Mouse (Mus musculus) hindlimb bud, embryonic 11.5 days (tissue): ENCODE measurements around the gene Magi1.

ENCODE experiments used
- DNase-seq: peaks from one replicate; pipeline ENCODE4 v3.0.0-alpha.2; 2012; ENCODE audit warnings: low read depth, low spot score; ENCODE audit errors: extremely low spot score

Magi1 gene

DNA sequence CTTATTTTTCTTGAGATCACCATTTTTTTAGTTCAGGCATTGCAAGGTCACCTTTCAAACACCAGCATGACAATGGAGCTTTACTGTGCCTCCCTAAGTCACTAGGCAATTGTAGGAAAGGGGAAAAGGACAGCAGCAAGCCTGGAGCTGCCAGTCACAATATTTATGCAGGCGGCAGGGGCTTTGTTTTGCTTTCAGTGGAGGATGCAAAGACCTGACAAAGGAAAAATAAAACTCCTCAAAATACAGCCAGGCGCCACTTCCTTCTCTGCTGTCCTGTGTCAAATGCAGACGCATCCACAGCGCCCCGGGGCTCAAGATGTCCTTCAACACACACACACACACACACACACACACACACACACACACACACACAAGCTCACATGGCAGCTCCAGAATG, 77.8 kb downstream of the Magi1 start:
- DNase-seq = no peak

DNA sequence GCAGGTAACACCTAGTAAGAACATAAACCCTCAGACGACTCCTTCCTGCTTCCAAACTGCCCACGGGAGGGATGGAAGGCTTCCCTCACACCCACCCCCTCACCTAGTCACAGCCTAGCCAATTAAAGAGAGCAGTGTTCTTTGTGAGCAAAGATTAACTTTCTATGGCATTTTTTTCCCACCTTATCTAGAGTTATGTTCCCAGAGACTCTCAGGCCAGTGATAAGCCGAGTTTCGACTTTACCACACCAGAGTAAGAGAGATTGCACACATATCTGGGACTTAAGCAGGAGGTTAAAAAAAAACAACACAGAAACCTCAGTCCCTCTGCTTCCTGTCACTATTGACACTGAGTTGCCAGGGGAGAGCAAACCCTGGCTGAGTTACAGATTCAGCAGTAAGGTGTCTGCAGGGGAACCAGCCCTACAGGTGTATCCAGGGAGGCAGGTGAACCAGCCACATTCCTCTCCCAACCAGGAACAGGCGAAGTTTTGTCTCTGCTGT, 80.0 kb downstream of the Magi1 start:
- no peak for DNase-seq

DNA sequence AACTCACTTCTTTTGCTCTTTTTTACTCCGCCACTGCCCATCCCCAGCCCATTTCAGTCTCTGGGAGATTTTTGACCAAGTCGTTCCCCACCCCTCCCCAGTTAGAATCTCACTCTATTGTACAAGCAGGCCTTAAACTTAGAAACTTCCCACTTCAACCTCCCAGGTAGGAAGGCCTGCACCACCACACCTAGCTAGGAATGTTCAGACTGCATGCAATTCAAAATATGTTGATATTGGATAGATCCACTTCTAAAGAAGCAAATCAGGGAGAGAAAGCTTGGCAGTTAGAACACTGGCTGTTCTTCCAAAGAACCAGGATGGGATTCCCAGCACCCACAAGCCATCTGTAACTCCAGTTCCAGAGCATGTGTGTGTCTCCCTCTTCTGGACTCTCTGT, 81.8 kb downstream of the Magi1 start:
- no peak for DNase-seq

DNA sequence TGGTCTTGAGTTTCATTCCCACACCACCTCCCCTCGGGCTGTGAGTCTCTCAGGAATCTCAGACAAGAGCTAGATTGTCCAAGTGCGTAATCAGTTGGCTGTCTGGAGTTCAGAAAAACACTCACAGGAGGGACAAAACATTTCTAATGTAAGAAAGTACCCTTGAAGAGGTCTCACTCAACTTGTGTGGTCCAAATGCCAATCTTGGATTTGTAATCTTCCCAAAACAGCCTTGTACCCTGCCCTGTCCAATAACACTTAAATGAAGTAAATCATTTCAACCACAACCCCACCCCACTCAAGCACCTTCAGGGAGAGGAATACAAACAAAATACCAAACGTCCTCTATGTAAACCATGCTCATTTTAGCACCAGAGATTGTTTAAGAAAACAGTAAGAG, 82.8 kb downstream of the Magi1 start:
- no peak for DNase-seq

DNA sequence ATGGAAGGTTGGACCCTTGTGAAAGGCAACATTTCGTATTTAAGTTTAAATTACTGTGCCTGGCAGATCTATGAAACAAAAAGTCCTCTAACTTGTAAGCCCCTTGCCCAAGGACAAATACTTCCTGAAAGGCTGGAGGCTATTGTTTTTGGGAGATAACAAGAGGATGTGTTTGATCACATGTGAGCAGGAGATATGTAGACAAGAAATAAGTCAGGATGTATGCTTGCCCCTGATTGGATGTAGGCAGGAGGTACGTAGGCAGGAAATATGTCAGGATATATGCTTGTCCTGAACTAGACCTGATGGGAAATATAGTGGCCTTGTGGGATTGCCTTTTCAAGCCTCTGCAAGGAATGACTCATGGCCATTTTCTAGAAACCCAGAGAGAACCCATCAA, 84.0 kb downstream of the Magi1 start:
- no peak for DNase-seq

DNA sequence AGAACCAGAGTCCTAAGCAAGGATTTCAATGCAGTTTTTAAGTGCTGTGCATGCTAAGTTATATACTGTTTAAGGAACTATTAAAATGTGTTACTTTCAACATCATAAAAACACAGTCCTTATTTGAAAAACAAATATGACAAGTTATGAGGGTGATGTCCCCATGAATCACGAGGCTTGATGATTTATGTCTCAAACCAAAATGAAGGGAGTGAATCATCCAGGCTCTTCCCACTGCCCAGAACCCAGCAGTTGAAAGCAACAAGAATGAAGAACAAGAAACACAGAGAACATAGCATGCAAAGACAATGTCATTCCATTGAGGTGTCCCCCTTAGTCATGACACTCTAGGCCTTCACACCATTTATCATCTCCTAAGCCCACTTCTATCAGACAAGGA, 85.9 kb downstream of the Magi1 start:
- no peak for DNase-seq

DNA sequence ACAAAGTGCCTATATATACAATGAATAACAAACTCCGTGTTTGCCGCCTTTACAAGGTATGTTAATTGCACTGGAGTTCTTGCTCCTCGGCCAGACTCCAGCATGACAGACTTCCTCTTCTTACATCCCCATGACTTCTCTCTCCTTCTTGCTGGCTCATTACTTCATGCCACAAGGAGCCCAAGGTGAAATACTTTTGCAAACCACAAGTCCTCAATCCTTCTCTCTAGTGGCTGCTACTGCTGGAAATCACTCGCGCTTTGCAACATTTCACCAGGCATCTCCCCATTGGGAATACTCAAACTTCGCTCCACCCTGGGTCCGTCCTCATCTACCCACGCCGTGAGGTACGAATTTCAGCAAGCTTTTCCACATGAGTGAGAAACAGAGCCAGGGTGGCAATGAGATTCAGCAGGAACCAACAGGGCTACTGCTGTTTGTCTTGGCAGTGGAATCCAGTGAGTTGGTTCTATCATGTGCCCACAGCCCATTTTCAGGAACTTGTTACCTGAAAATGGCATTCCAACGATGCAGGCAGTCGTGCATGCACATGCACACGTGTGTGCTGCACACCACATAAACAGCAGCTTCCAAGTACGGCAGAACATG, 88.3 kb downstream of the Magi1 start:
- no peak for DNase-seq

DNA sequence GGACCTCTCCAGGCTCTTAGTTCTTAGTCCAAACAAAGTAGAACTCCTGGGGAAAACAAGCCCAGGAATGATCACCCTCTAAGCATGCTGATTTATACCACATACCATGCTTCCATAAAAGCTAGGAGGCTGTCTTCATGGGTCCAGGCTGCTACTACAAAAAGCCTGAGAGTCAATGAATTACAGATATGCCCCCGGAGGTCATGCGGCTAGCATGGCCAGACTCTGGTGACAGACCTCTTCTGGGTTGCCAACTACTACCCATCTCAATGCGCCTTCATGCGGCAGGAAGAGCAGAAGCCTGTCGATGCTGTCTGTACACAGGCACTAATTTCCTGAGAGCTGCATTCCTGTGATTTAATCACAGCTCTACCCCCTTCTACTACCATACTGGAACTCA, 92.9 kb downstream of the Magi1 start:
- DNase-seq = no peak

DNA sequence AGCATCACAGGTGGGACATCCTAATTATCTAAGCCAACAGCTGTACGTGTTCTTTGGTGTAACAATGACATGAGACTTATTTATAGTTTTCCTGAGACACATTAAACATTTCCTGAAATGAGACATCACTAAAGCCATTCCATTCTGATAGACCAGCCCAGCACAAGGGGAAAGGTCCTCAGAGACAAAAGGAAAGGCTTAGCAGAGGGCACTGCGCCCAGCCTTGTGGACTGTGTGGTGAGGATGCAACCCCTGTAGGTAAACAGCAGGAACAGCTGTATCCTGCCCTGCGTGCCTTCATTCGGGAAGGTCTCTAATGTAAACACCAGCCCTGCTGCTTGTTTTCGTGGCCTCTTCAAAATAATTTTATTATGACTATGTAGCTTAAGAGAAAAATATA, 94.3 kb downstream of the Magi1 start:
- no peak for DNase-seq

DNA sequence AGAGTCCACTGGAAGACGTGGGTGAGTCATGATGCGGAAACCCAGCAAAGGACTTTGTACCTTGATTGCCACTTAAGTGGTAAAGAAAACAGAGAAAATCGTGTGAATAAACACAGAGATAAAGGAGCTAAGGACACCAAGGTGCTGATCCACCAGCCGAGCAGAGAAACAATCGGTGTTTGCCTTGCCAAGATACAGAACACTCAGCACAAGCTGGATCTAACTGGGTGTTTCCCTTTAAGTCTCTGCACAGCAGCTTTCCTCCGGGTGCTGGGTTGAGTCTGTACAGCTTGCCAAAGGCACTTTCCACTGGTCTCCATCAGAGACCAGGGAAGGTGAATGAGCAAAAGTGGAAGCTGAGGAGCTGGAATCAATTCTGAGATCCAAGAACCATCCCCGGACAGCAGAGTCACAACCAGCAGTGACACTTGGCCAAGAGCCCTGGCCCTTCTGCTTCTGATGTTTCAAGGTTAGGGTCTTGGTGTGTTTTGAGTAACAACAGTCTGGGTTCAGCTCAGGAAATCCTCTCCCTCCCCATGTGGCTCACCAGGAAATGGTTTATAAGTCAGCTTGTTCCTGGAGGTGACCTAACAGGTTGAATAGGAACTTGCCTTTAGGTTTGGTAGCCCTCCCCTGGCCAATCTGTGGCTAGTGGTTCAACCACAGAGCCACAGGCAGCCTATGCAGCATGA, 96.9 kb downstream of the Magi1 start:
- no peak for DNase-seq

DNA sequence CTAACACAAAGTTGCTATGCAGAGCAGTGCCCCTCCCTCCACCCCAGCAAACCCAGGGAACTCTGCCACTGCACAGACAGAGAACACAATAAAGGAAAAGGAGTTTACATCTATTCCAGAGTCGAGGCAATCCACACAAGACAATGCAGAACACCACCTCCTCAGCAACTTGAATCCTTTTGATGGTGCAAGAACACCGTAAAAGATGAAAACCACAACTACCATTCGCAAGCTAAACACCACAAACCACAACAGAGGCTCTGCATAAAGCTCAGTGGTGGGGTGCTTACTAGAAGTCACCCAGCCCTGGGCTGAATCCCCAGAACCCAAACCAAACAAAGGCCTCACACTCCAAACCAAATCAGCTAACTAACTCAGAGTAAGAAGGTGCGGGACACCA, 99.4 kb downstream of the Magi1 start:
- DNase-seq = no peak

DNA sequence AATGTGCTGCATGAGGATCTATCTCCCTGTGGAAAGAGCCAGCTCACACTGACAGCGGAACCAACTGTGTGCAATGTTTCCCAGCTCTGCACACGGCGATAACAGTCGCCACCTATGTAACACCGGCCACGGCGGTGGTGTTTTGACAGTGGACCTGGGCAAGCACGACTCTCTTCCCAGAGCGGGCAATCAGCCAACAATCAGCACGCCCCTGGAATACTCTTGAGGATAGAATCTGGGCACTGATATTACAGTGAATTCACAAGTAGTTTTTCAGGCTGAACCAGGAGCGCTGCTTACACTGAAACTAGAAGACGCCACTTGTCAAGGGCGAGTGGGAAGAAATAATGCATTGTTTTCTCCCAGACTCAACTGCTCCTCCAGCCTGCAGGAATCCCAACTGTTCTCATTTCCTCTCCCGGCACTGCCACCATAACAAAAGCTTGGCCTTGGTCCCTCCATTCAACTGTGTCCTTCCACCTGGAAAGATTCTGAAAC, 100.3 kb downstream of the Magi1 start:
- no peak for DNase-seq

DNA sequence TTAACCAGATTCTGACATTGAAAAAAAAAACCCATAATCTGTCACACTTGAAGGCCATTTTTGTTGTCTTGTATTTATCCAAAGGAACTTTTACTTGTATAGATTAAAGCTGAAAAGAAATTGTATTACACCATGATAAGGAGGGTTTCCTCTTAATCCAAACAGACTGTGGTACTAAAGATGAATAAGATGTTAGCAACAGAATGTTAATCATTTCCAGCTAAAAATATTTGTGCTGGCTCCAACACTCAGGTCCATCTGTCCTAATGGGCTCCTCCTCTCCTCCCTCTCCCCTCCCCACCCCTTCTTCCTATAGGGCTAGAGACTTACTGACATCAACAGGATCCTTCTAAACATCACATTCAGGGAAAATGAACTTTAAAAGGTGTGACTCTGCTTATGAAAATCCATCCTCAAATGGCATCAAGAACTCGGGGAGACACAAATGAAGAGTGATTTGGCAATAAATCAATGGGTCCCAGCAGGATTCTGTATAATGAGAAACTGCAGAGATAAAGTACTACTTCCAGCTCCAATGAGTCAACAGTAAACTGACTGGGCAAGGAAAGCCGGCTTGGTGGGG, 102.0 kb downstream of the Magi1 start:
- DNase-seq = no peak

DNA sequence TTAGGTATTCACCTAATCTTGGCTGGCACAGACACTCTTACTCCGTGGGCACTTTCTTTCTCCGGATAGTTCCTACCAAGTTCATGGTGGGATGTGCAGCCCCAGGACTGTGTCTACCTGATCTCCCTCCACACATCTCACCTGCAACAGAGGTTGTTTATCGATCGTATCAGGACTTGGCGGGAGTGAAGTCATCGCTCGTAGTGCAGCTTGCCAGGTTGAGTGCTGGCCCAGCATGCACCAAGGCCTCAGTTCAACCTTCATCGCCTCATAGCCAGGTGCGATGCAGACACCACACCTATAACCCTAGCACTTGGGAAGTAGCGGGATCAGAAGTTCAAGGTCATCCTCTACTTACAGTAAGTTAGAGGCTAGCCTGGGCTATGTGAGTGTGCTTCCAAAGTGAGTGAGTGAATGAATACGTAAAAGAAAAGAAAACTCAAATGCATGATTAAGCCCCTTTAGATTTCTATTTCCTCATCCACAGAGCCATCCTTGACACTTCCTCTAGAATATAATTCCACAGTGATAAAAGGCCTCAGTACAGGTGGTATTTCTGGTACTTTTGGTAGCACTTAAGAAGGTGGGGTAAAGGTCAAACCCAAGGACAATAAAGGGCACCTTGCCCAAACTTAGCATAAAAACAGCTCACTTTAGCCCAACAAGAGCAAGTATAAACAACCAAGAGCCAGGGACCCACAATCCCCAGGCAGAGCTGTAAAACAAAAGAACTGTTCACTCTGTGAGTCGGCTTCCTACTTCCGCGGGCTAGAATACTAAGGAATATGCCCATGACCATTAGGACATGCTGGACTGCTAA, 103.2 kb downstream of the Magi1 start:
- DNase-seq = no peak

DNA sequence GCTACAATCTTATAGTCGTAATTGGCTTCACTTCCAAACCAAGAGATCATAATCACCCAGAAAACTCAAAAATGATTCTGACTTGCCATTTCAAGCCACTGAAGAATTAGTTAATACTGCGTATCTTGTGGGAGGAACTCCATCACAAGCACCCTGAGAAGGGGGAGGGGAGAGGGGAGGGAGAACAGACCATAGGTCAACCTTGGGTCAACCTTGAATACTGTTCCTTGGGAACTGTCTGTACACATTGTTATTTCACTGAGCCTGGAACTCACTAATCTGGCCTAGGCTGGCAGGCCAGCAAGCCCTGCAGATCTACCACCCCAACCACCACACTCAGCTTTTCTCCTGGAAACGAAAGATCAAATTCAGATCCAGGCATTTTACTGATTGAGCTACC, 106.2 kb downstream of the Magi1 start:
- DNase-seq = no peak

DNA sequence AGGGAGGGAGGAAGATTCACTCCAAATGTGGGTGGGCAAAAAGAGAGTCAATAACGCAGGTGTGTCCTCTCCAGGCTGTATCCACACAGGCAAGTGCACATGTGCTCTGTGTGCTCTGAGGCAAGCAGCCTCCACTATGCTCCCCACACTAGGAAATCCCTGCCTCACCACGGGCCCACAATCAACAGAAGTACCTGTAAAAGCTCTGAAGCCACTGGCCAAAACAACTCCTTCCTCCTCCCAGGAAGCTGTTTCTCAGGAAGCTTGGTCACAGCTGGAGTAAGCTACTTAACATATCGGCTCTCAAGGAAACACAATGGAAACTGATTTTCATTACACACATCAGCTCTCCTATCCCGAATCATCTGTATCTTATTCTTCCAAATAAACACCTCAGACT, 107.0 kb downstream of the Magi1 start:
- DNase-seq = no peak

DNA sequence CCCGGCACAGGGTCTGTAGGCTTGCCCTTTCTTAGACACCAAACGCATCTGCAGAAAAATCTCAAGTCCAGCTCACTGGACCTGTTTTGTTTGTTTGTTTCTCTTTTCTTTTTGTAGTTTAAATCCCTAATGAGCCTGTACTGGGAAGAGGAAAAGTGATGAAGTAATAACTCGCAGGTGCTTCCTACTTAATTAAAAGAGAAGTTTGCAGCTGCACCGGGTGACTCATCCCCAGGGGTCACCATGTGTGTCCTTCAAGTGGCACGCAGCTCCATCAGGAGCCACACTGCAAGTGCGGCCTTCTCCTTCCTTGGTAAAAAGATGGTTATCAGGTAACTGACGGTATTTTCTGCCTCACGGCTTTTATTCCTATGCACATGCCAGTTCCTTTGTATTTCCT, 112.5 kb downstream of the Magi1 start:
- no peak for DNase-seq

DNA sequence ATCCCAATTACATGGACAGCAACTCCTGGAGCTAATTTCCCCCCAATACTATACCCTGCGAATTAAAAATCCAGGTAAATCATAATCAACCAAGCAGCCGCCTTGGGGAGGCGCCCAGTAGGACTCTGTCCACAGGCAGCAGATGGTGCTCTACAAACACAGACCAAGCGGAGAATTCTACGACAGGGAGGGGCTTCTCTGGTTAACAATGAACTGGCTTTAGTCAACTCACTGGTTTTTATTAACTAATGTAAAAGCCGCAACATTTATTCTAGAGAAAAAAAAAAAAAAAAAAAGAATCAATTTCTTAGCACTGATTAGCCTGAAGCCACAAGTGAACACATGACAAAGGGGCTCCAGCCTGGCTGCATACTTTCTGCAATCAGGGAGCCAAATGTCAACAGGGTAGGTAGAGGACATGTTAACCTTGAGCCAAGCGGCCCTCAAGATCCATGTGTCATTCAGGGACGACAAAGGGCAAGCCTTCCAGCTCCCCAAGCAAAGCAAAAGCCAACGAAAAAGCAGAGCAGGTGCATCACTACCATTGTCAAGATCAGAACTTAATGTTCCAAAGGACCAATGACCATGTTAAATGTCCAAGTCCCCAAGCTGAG, 114.0 kb downstream of the Magi1 start:
- no peak for DNase-seq

DNA sequence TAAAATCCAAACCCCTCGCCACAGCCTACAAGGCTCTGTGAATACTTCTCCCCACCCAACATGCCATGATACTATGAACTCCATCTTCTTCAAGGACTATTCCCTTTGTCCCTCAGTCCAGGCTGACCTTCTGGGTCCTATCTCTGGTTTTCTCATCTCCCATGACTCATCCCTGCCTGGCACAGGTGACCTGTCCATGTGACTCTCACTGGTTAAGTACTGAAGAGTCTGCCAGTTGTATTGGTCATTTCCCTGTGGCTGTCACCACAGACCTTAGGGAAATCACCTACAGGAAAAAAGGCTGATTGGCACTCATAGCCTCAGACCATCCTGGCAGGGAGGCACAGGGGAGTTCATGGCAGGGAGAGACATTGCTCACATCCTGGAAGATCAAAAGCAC, 117.8 kb downstream of the Magi1 start:
- no peak for DNase-seq

DNA sequence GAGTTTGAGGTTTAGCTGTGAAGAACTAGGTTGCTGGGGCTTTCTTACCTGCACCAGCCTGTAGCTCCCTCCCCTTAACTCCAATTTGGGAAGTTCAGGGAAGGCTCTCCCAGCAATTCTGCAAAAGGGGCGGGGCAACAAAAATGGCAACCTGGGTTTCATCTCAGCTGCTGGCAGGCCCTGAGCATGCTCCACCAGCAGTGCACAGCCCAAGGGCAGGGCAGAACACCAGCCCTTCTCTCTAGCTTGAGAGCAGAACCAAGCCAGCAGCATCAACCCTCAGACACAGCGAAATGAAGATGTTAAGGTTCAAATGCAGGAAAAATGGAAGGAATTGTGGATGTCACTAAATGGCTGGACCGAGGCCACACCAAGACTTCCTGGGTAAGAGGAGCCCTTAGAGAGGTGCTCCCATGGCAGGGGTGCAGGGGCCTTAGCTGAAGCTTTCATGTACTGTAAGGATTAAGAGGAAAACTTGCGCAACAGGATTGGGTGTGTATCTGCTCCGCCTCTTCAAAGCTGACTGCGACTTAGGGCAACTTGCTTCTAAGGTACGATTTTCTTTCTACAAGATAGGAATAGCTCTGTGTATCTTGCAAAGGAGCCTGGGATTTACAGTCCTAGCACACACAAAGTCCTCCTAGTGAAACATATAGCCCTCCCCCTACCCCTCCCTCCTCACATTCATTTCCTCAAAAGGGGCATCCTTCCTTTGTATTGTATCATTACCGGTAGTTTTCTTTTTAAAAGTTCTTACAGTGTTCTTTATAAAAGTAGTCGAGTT, 118.8 kb downstream of the Magi1 start:
- no peak for DNase-seq
